Mouse (Mus musculus): ENCODE data around the gene Tmem139.

The Tmem139 gene

GRCm38 (mm10) chr6:42276151-42276550 is 14.4 kb downstream of the Tmem139 start:
- DNase-seq (ENCODE audit: low spot score in 2 of 2): no peak

GRCm38 (mm10) chr6:42282865-42283528 is 21.2 kb downstream of the Tmem139 start:
- DNase-seq (ENCODE audit: low spot score in 2 of 2): no peak

- no peak for DNase-seq (ENCODE audit: low spot score in 2 of 2)
Observed at GRCm38 (mm10) chr6:42286448-42286847, 24.7 kb downstream of the Tmem139 start, which contains the start of gene Clcn1. Clcn1 (plus strand) TSS chr6:42286685.

- no peak for DNase-seq (ENCODE audit: low spot score in 2 of 2)
Observed at GRCm38 (mm10) chr6:42287562-42287961, 25.8 kb downstream of the Tmem139 start.

GRCm38 (mm10) chr6:42293327-42293726 is 31.6 kb downstream of the Tmem139 start:
- DNase-seq (ENCODE audit: low spot score in 2 of 2): no peak

- DNase-seq (ENCODE audit: low spot score in 2 of 2): no peak
Observed at GRCm38 (mm10) chr6:42295549-42296094, 33.9 kb downstream of the Tmem139 start.

GRCm38 (mm10) chr6:42299362-42299761 is 37.6 kb downstream of the Tmem139 start:
- no peak for DNase-seq (ENCODE audit: low spot score in 2 of 2)

- no peak for DNase-seq (ENCODE audit: low spot score in 2 of 2)
Observed at GRCm38 (mm10) chr6:42309816-42310378, 48.1 kb downstream of the Tmem139 start.

- no peak for DNase-seq (ENCODE audit: low spot score in 2 of 2)
Observed at GRCm38 (mm10) chr6:42310427-42311053, 48.8 kb downstream of the Tmem139 start.
